Mouse (Mus musculus): ENCODE results near the gene Znhit6.

DNA sequence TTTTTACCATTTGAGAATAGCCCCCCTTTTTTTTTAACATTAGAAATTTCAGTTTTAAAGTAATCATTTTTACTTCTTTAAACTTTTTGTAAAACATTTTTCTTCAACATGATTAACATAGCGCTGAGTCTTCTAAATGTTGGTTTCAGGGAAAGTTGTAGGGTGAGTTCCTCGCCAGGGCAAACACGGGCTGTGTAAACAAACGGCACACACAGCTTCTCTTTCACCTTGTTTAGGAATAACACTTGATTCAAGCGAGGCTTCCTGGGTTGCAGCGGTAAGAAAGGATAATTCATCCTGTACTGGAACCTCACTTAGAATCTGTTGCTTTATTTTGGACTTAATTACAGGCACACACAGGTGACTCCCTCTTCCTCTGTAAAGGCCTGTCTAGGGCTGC lies 25.3 kb downstream of the Znhit6 start:
- no peak for TF ChIP-seq POLR2A (IDR thresholded peaks at IDR 0.05; ENCODE audit: extremely low read depth, insufficient read depth, low read length)
- TF ChIP-seq CTCF (IDR thresholded peaks at IDR 0.05; ENCODE audit: low read depth, low read length), result no peak
